Mouse (Mus musculus): Measurements from ENCODE around the gene Rnaset2a. TPM values are rescaled to one million over a fixed set of nuclear protein-coding genes. Genes with fewer than 3 reads are reported as not detected.
A peak's percentile ranks its signal among the peaks of the same experiment; 100 is the strongest.
"Not testable (repeated sequence)": the region's sequence is repeated elsewhere in the genome, so short reads cannot be mapped to it uniquely, and the experiment has no call there.

Gene Rnaset2a
- 12.6 and 15.5 TPM in 2 replicates for total RNA-seq (2014; rRNA removed)
- polyA plus RNA-seq (2015; fragmentation: Nextera tagmentation; extraction: Ambion mirVana) = 15.7 and 16.8 TPM in 2 replicates

DNA sequence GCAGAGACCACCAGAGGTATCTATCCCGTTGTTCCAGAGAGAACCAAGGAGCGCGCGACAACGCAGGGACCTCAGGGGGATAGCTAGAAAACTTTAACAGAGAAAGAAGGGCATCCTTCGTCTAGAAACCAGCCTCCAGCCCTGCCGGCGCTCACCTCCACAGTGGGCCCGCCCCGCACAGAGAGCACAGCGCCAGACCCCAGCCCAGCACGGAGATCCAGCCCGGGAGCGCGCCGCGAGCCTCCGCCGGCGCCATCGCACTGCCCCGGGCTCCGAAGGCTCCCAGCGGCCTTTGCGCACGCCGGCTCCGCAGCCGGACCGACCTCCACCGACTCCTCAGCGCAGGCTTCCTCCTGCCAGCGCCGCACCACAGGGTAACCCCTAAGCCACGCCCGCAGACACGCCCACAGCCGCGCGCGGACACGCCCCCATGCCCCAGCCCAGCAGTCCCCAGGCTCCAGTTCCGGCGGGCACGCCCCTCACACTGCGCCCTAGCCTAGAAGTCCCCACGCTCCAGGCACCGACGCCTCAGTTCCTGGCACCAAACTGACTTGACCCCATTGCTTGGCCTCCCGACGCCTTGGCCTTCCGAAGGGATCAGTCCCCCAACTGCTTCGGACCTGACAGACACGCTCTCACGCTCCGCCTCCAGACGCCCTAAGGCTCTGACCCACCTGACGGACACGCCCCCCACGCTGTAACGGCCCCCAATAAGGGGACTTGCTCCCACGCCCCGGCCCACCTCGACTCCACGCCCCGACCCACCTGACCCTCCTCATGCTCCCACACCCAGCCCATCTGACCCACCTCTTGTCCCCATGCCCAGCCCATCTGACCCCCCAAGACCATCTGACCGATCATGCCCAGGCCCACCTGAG is at the start of gene Rnaset2a, which contains the start of gene Gm49673:
TSS of gene Rnaset2a (minus strand) at position 659 of the 878 bp plus-strand sequence.
TSS of gene Gm49673 (minus strand) at position 350 of the 878 bp plus-strand sequence.
- H3K27me3 ChIP-seq (ENCODE audit: insufficient read depth, low read length); H3K36me3 ChIP-seq (ENCODE audit: insufficient read depth); H3K9me3 ChIP-seq (ENCODE audit: low read length); H3K4me1 ChIP-seq (ENCODE audit: insufficient read depth); H3K27ac ChIP-seq (ENCODE audit: low read depth, low read length): not testable (repeated sequence)
- H3K4me2 ChIP-seq (ENCODE audit: low read depth) = peak within 1 kb of the TSS; percentile 57
- ATAC-seq (peak; percentile 96), DNase-seq (peak; percentile 11)
- peak within 1 kb of the TSS; percentile 45; the same call in 1 of the 2 replicates for H3K9ac ChIP-seq
- H3K4me3 ChIP-seq (ENCODE audit: low read depth, low read length) = peak within 1 kb of the TSS; percentile 39
- WGBS = 2% methylated on average over 44 of the region's 67 CpGs

DNA sequence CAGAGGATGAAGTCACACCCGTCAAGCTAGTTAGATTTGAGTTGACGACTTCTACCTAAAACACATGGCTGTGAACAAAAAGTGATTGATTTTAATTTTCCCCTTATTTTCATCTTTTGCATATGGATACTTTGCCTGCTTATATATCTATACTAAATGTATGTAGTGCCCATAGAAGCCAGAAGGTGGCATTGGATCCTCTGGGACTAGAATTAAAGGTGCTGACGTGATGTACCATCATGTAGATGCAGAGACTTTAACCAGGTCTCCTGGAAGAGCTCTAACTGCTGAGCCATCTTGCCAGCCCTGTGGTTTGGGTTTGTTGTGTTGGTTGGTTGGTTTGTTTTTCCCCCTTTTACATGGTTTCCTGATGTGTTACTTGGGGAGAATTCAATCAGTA is 49.8 kb upstream of the Rnaset2a start:
- TF ChIP-seq CTCF (IDR thresholded peaks at IDR 0.05; ENCODE audit: low read depth) = peak; percentile 63
- Histone ChIP-seq H3K9ac (no peak overlapping the region), H3K4me2 (ENCODE audit: low read depth) (no peak overlapping the region), H3K4me3 (ENCODE audit: low read depth, low read length) (no peak overlapping the region), H3K27me3 (ENCODE audit: insufficient read depth, low read length) (no peaks in the 10 kb centered on the region), H3K4me1 (ENCODE audit: insufficient read depth) (no peaks in the 10 kb centered on the region), H3K9me3 (ENCODE audit: low read length) (no peaks in the 10 kb centered on the region), H3K36me3 (ENCODE audit: insufficient read depth) (peaks cover 25% of the 10 kb centered on the region), H3K27ac (ENCODE audit: low read depth, low read length) (no peak overlapping the region)
- 55% methylated on average over 3 of the region's 3 CpGs for WGBS
- peak; percentile 12; the same call in 1 of the 2 replicates for ATAC-seq
- DNase-seq = peak; percentile 40

DNA sequence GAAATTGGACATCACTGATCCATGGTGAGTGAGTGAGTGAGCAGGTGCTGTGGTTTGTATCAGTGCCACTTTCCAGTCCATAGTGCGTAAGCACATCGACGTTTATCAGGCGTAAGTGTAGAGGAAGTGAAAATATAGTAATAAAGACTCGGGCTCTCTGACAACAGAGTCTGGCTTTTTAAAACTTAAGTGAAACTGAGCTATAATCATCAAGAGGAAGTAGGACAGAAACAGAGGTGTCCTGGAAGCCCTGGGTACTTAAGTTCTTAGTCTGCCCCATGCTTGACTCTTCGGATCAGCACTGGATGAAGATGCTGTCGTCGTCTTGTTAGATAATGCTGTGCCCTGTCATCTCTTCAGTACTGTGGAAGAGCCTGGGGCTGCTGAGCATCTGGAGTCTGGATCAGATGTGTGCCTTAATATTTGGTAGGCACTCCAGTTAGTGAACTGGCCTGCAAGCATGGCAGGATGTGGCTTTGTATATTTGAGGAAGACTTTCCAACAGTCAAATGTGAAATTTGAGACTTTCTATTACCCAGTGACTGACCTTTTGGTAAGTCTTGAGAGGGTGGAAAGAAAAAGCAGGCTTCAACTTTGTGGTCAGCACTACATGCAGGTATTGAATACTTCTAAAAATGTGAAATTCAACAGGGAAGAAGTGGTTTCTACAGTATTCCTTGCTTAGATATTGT is 47.9 kb upstream of the Rnaset2a start:
- Histone ChIP-seq H3K9me3 (ENCODE audit: low read length) (no peaks in the 10 kb centered on the region), H3K4me3 (ENCODE audit: low read depth, low read length) (no peak overlapping the region), H3K9ac (no peak overlapping the region), H3K36me3 (ENCODE audit: insufficient read depth) (peaks cover 33% of the 10 kb centered on the region), H3K27ac (ENCODE audit: low read depth, low read length) (no peak overlapping the region), H3K27me3 (ENCODE audit: insufficient read depth, low read length) (no peaks in the 10 kb centered on the region), H3K4me2 (ENCODE audit: low read depth) (no peak overlapping the region), H3K4me1 (ENCODE audit: insufficient read depth) (no peaks in the 10 kb centered on the region)
- 95% methylated on average over 8 of the region's 8 CpGs for WGBS
- TF ChIP-seq CTCF (IDR thresholded peaks at IDR 0.05; ENCODE audit: low read depth) = no peak
- no peak for ATAC-seq
- no peak for DNase-seq

DNA sequence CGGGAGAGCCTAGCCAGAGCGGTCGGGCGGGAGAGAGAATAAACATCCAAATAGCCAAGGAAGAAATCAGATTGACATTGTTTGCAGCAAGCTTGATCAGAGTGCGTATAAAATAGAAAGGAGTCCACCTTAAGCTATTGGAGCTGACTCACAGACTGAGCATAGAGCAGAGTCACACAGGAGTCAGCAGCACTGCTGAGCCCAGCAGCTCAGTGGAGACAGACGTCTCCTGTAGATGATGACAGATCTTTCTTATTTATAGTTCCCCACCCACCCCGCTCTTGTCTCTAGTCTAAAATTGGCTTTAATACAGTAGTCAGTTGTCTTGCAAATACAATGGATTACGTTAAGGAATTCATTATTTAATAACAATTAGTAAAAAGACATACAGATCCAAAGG is 45.8 kb upstream of the Rnaset2a start:
- H3K36me3 ChIP-seq (ENCODE audit: insufficient read depth) = peaks cover 47% of the 10 kb centered on the region

DNA sequence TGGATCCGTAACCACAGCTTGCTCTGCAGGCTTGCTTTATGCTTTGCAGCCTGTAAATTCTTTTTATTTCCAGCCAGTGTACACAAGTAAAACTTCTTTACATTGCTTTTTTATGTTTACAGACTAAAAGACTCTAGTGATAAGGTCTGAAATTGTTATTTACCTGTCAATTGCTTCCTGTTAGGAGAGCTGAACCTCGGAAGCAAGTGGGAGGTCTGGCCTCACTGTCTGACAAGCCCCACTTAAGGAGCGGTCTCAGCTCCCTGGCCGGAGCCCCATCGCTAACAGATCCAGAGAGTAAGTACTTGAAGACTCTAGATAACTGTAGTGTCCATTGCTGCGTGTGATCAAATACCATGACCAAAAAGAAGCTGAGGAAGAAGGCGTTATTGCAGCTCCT is 36.3 kb upstream of the Rnaset2a start:
- no peak overlapping the region for H3K4me2 ChIP-seq (ENCODE audit: low read depth)
- no peaks in the 10 kb centered on the region for H3K9me3 ChIP-seq (ENCODE audit: low read length)
- ATAC-seq (no peak), DNase-seq (no peak)
- no peaks in the 10 kb centered on the region for H3K27me3 ChIP-seq (ENCODE audit: insufficient read depth, low read length)
- no peak overlapping the region for H3K4me3 ChIP-seq (ENCODE audit: low read depth, low read length)
- H3K36me3 ChIP-seq (ENCODE audit: insufficient read depth) = peaks cover 70% of the 10 kb centered on the region
- no peak overlapping the region for H3K9ac ChIP-seq
- no peak for TF ChIP-seq CTCF (IDR thresholded peaks at IDR 0.05; ENCODE audit: low read depth)
- no peak overlapping the region for H3K27ac ChIP-seq (ENCODE audit: low read depth, low read length)
- no peaks in the 10 kb centered on the region for H3K4me1 ChIP-seq (ENCODE audit: insufficient read depth)
- WGBS = 96% methylated on average over 7 of the region's 7 CpGs

More for the DNA sequence above, 45.8 kb upstream of the Rnaset2a start:
- no peaks in the 10 kb centered on the region for H3K27me3 ChIP-seq (ENCODE audit: insufficient read depth, low read length)
- H3K4me1 ChIP-seq (ENCODE audit: insufficient read depth) = no peaks in the 10 kb centered on the region
- ATAC-seq = no peak
- H3K9ac ChIP-seq = no peak overlapping the region
- WGBS = 91% methylated on average over 8 of the region's 8 CpGs
- H3K9me3 ChIP-seq (ENCODE audit: low read length) = no peaks in the 10 kb centered on the region
- H3K4me3 ChIP-seq (ENCODE audit: low read depth, low read length) = no peak overlapping the region
- no peak overlapping the region for H3K27ac ChIP-seq (ENCODE audit: low read depth, low read length)
- DNase-seq = no peak
- TF ChIP-seq CTCF (IDR thresholded peaks at IDR 0.05; ENCODE audit: low read depth) = no peak
- H3K4me2 ChIP-seq (ENCODE audit: low read depth) = no peak overlapping the region

DNA sequence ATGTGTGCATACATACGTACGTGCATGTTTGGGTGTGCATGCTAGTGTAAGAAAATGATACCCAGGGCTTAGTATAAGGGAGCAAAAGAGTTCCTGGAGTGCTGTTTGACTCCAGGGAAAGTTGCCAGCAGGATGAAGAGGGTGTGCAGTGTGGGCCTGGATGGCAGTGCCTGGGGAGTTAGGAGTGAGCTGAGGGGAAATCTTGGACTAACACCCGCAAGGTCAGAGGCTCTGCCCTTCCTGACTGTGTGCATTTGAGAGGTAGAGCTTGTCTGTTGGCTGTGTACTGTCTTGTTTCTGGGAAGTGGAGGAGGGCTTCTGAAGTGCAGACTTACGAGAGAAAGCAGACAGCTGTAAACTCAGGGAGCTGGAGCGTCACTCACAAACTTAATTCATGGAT is 35.9 kb upstream of the Rnaset2a start:
- Histone ChIP-seq H3K9ac (no peak overlapping the region), H3K4me2 (ENCODE audit: low read depth) (no peak overlapping the region), H3K4me1 (ENCODE audit: insufficient read depth) (no peaks in the 10 kb centered on the region), H3K36me3 (ENCODE audit: insufficient read depth) (peaks cover 69% of the 10 kb centered on the region), H3K27ac (ENCODE audit: low read depth, low read length) (no peak overlapping the region), H3K4me3 (ENCODE audit: low read depth, low read length) (no peak overlapping the region), H3K27me3 (ENCODE audit: insufficient read depth, low read length) (no peaks in the 10 kb centered on the region), H3K9me3 (ENCODE audit: low read length) (no peaks in the 10 kb centered on the region)
- DNase-seq = no peak
- ATAC-seq = no peak
- 95% methylated on average over 5 of the region's 5 CpGs for WGBS
- no peak for TF ChIP-seq CTCF (IDR thresholded peaks at IDR 0.05; ENCODE audit: low read depth)

DNA sequence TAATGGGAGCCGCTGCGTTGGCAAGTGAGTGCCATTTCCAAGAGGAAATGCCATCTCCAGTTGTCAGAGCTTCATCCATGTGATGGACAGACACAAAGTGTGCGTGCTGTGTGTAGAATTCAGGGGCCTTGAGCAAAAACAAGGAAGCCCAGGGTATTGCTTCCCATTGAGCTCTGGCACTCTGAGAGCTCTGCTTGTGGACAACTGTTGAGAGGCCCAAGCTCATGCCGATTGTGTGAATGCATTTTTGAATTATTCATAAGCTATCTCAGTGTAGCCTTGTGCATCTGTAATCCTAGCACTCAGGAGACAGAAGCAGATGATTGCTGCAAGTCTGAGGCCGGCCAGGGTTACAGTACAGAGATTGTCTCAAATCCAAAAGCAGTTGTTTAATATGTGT is 29.2 kb upstream of the Rnaset2a start:
- TF ChIP-seq CTCF (IDR thresholded peaks at IDR 0.05; ENCODE audit: low read depth) = no peak
- no peaks in the 10 kb centered on the region for H3K27me3 ChIP-seq (ENCODE audit: insufficient read depth, low read length)
- H3K36me3 ChIP-seq (ENCODE audit: insufficient read depth) = peaks cover 58% of the 10 kb centered on the region
- peak; percentile 69 for ATAC-seq
- no peak overlapping the region for H3K9ac ChIP-seq
- H3K9me3 ChIP-seq (ENCODE audit: low read length) = no peaks in the 10 kb centered on the region
- H3K4me2 ChIP-seq (ENCODE audit: low read depth) = no peak overlapping the region
- no peaks in the 10 kb centered on the region for H3K4me1 ChIP-seq (ENCODE audit: insufficient read depth)
- H3K27ac ChIP-seq (ENCODE audit: low read depth, low read length) = no peak overlapping the region
- peak; percentile 13 for DNase-seq
- WGBS = 31% methylated on average over 5 of the region's 5 CpGs
- H3K4me3 ChIP-seq (ENCODE audit: low read depth, low read length) = no peak overlapping the region

Measured in forebrain, postnatal 0 days (tissue).